Mouse (Mus musculus) right cerebral cortex, postnatal 36 days (tissue): ENCODE data around the gene Gfra1.

Source experiments
- DNase-seq, 2 experiments: peaks; one replicate each; pipeline ENCODE4 v3.0.0; 2022; ENCODE audit warnings: low spot score in 2 of 2, mixed read lengths in 1 of 2

The Gfra1 gene

DNA sequence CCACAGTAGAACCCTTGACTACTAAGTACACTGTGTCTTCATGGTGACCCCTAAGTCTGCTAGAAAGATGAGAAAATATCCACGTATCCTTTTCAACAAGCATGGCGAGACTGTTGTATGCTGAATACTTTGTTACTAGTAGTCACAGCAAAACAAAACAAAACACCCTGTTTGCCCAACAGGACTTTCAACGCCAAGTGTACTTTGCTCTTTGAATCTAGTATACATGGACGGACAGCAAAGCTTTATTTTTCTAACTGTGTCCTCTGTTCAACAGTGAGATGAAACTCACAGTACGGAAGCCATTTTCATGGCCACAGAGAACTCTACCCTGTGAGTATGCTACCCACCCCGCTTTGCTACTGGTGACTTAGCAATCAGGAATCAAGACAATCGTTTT, 62.6 kb downstream of the Gfra1 start:
- no peak for DNase-seq

GRCm38 (mm10) chr19:58391796-58392195, 63.9 kb downstream of the Gfra1 start:
- no peak for DNase-seq

DNA sequence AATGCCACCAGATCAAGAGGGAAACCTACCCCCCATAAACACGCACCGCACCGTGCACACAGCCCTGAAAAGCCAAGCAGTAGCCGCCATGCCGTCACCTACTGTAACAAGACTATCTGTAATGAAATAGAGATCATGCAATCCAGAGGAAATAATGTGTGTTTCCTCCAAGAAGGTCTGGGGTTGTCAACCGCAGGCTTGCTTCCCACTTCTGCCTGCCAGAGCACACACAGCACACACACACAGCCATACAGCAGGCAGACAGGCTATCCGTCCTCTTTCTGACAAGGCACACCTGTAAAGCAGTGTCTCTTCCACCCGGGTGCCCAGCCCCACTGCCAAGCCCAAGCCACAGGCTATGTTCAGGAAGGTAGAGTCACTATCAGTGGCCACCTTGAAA, 66.2 kb downstream of the Gfra1 start:
- no peak for DNase-seq

GRCm38 (mm10) chr19:58388851-58389447, 66.8 kb downstream of the Gfra1 start:
- no peak for DNase-seq

DNA sequence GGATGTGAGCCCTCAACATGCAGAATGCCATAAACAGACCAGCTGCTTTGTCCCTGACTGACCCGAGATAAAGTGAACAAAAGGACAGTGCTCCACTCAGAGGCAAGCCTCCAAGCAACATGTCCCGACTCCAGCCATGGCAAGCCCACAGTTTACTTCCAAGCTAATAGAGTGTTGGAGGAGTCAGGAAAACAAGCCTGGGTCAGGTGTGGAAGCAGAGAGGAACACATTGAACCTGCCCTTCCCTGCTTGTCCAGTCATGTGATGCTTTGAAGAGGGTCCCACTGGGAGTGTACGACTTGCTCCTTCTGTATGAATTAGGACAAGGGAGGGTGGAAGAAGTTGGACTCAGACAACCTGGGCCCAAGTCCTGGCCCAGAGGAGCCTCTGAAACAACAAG, 72.4 kb downstream of the Gfra1 start:
- DNase-seq = no peak

- DNase-seq = no peak
Observed at GRCm38 (mm10) chr19:58382535-58382934, 73.2 kb downstream of the Gfra1 start.

- no peak for DNase-seq
Observed at GRCm38 (mm10) chr19:58377969-58378368, 77.7 kb downstream of the Gfra1 start.

GRCm38 (mm10) chr19:58376675-58377102, 79.0 kb downstream of the Gfra1 start:
- DNase-seq = no peak

GRCm38 (mm10) chr19:58374648-58375047, 81.1 kb downstream of the Gfra1 start:
- no peak for DNase-seq

GRCm38 (mm10) chr19:58374155-58374554, 81.6 kb downstream of the Gfra1 start:
- DNase-seq = peak in 1 of 2 experiments; percentile 14

GRCm38 (mm10) chr19:58368513-58368912, 87.2 kb downstream of the Gfra1 start:
- DNase-seq = no peak

DNA sequence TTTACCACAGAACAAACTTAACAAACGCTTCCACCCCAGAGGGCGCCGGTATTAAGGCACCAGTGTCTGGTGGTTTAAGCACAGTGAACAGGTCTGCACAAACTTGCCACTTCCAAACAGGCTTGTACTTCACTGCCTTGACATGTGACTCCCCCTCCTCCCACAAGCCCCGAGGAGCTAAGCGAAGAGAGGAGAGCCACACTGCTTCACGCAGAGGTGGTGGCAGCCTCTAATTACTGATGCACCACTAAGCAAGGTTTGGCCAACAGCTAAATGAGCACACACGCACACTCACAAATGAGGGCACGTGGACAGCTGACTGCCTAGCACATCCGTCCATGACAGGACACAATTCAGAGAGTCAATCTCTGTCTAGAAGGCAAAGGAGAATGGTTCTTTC, 91.0 kb downstream of the Gfra1 start:
- no peak for DNase-seq

DNA sequence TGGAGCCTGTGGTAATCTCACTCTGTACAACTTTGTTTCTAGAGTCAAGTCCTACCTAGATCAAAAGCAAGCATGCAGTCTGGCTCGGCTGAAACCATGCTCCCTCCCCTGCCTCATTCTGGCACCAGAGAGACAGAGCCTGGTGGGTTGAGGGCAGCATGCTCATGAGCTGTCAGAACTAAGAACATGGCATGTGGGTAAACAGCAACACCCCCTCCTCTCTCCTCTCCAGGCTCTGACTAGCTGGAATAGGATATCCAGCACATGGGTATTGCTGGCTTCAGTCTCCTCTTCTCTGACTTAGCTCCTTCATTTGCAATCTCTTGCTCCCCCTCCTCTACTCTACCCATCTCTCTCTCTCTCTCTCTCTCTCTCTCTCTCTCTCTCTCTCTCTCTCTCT, 94.7 kb downstream of the Gfra1 start:
- no peak for DNase-seq

DNA sequence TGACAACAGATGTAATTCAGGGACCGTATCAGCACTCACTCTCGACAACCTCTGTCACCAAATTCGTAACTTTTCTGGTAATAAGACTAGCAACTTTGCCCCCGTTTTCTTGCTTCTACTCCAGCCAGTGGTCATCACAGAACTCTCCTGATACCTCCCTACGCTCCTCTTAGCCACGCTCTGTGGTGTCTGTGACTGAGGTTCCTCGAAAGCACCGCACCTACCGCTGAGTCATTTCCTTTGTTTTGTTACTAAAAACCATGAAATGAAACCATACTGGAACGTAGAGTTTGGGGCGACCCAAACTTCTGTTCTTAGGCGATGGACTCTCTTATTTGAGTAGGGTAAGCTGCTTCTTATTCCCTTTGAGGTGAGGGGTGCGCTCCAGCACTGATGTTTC, 97.6 kb downstream of the Gfra1 start:
- DNase-seq = no peak

DNA sequence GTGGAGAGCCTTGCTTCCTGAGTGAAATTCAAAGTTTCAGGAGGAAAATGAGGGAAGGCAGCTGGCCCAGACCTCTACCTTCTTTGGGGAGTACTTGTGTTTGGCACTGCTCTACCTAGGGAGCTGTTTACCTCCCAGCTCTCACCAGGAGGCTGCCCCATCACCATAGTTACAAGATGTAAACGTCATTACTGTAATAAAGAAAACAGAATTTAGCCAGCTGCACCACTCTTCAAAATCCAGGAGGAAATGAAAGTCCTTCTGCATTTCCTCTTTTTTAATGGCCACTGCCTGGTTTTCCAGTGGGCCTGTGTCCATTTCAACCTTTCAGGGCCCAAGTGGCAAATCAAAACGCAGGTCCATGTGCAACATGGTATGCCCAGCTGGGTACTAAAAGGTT, 101.8 kb downstream of the Gfra1 start:
- no peak for DNase-seq

GRCm38 (mm10) chr19:58353260-58353870, 102.3 kb downstream of the Gfra1 start:
- DNase-seq = no peak

GRCm38 (mm10) chr19:58349890-58350408, 105.8 kb downstream of the Gfra1 start:
- DNase-seq = no peak

DNA sequence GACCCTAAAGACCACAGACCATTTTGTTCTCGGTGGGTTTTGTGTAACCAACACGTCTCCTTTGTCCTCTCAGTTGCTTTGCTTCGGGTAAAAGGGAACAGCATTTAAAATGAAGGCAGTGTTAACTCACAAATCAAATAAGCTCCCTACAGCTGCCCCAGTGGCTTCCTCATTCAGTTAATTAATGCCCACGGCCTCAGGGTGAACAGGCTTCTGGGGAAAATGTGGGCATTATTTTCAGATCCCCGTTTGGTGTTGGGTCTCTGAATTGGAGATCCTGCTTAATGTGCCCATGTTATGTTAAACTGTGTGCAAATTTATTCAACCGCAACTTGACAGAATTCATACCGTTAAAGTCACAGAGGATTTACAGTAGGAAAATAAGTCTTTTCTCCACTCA, 110.6 kb downstream of the Gfra1 start:
- DNase-seq = no peak

- DNase-seq = no peak
Observed at GRCm38 (mm10) chr19:58341351-58341750, 114.4 kb downstream of the Gfra1 start.

DNA sequence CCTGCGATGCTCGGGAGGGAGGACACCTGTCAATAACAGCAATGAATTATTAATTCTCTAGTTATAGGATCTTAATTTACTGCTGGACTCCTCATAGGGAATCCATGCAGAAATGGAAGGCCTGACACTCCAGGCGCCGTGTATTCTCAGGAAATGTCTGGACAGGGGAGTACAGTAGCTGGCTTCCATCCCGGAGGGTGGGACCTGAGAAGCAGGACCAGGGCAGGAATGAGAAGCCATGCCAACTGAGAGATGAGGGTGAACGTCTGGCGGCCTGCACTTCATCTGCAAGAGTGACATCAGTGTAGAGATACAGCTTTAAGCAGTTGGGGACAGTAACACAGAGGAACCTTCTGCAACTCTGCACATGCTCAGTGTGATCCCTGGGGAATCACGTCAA, 115.5 kb downstream of the Gfra1 start:
- no peak for DNase-seq

DNA sequence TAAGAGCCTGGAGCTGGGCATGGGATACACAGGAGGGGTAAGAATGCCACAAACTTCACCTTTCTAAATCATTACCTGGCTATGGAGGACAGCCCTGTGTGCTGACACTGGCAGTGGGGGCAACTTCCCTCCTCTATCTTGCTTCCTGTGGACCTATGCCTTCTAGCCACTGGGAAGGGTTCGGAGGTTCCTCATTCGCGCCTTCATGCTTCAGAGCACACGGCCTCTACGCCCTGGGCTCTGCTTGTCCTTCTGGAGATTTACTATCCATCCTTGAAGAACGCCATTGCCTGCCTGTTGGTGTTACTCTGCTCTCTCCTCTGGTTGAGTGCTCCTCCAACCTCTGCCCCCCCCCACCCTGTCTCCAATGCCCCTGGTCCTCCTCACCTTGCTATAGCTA, 118.9 kb downstream of the Gfra1 start:
- DNase-seq = no peak

GRCm38 (mm10) chr19:58335585-58336530, 119.9 kb downstream of the Gfra1 start:
- no peak for DNase-seq

GRCm38 (mm10) chr19:58329305-58329704, 126.4 kb downstream of the Gfra1 start:
- DNase-seq = no peak
